Mouse (Mus musculus) olfactory bulb, adult 2 months (tissue): ENCODE results near the gene Ebi3.

ENCODE experiments used
- CTCF ChIP-seq: fragments of 200-500 bp; IDR thresholded peaks from 2 replicates; pipeline ENCODE4 v1.5.1; 2012; ENCODE audit warnings: low read depth, mild to moderate bottlenecking, low read length, moderate library complexity; ENCODE audit not compliant: insufficient read depth
- POLR2A ChIP-seq: fragments of 200-500 bp; IDR thresholded peaks from 2 replicates; pipeline ENCODE4 v1.6.1; 2012; ENCODE audit warnings: mild to moderate bottlenecking, low read depth, low read length, moderate library complexity; ENCODE audit not compliant: insufficient read depth

DNA sequence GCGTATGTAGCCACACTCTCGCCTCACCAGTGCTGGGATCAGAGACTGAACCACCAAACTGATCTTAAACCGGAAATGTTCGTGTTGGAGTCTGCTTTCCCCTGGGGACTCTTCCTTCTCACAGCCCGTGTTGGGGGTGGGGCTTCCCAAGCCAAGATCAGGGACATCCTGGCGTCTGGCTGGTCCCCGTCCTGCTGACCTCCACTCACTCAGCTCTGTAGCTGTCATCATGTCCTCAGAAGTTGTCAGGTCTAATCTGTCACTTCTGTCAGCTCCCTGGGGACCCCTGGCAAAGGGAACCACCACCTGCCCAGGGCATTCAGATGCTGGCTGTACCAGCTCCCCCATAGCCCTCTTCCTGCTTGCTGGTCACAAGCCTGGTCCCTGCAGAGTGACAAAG is 15.8 kb downstream of the Ebi3 start:
- TF ChIP-seq CTCF (no peak), POLR2A (no peak)
